Comparison of ENCODE assay signal across 8 mouse cellular contexts in genomic region chr7:16012576-16013263, GRCm38 (mm10). TPM values are rescaled to one million over a fixed set of nuclear protein-coding genes. Genes with fewer than 3 reads are reported as not detected.
DNase-seq lines count a peak whose midpoint lies in the region; ATAC-seq and TF ChIP-seq lines count a peak whose summit lies in the region.

No protein-coding gene starts in this region.

- DNase-seq in kidney, adult 11 months = peak; percentile 40
- DNase-seq in G1E (ENCODE audit: low spot score) = no peak
- peak; percentile 43 for DNase-seq in limb, embryonic 10.5 days (ENCODE audit: low spot score)
- DNase-seq in thymus, adult 2 months = peak; percentile 56
- no peak for DNase-seq in embryo, embryonic 11 days

- TF ChIP-seq CTCF in G1E (IDR thresholded peaks at IDR 0.05; ENCODE audit: low read depth, low read length) = peak; percentile 68
- TF ChIP-seq CTCF in cortical plate, adult 2 months (IDR thresholded peaks at IDR 0.05; ENCODE audit: extremely low read depth, insufficient read depth, low read length) = peak; percentile 28; the same call in 1 of the 2 replicates
- peak; percentile 77; the same call in 1 of the 2 replicates for TF ChIP-seq CTCF in thymus, adult 2 months (IDR thresholded peaks at IDR 0.05; ENCODE audit: borderline replicate concordance, control insufficient read depth, extremely low read depth, insufficient read depth, low read length, poor library complexity)

- H3K36me3 ChIP-seq in kidney, embryonic 16.5 days (ENCODE audit: insufficient read depth, low read length) = no peaks in the 10 kb centered on the region
- H3K36me3 ChIP-seq in G1E (replicated peaks) = peaks cover 56% of the 10 kb centered on the region
- peaks cover 42% of the 10 kb centered on the region for H3K36me3 ChIP-seq in limb, embryonic 10.5 days
- H3K36me3 ChIP-seq in thymus, adult 2 months (ENCODE audit: control insufficient read depth, insufficient read depth, low read length) = no peaks in the 10 kb centered on the region
- no peaks in the 10 kb centered on the region for H3K36me3 ChIP-seq in midbrain, embryonic 15.5 days (replicated peaks)

- no peaks in the 10 kb centered on the region for H3K27me3 ChIP-seq in kidney, embryonic 16.5 days (ENCODE audit: insufficient read depth, low read length)
- H3K27me3 ChIP-seq in G1E (ENCODE audit: insufficient read depth, low read length) = no peaks in the 10 kb centered on the region
- no peaks in the 10 kb centered on the region for H3K27me3 ChIP-seq in limb, embryonic 10.5 days (ENCODE audit: low read depth, poor library complexity, severe bottlenecking)
- H3K27me3 ChIP-seq in thymus, adult 2 months (ENCODE audit: control insufficient read depth, insufficient read depth, low read length) = no peaks in the 10 kb centered on the region
- H3K27me3 ChIP-seq in midbrain, embryonic 15.5 days (replicated peaks) = no peaks in the 10 kb centered on the region

- ATAC-seq in kidney, embryonic 16.5 days (ENCODE audit: low FRiP score, low TSS enrichment) = no peak; the same call in 1 of the 2 replicates
- no peak; the same call in 1 of the 2 replicates for ATAC-seq in G1E (ENCODE audit: extremely low read depth, insufficient number of reproducible peaks, low FRiP score, poor library complexity, severe bottlenecking)
- no peak for ATAC-seq in midbrain, embryonic 15.5 days (replicated peaks)

- TF ChIP-seq POLR2A in cortical plate, adult 2 months (IDR thresholded peaks at IDR 0.05; ENCODE audit: extremely low read depth, insufficient read depth, low read length) = no peak
- TF ChIP-seq POLR2A in thymus, adult 2 months (IDR thresholded peaks at IDR 0.05; ENCODE audit: control insufficient read depth, extremely low read depth, insufficient read depth, low read length, poor library complexity) = no peak

- no peak overlapping the region for H3K27ac ChIP-seq in kidney, embryonic 16.5 days (ENCODE audit: low read length)
- H3K27ac ChIP-seq in cortical plate, adult 2 months (ENCODE audit: insufficient read depth, low read length) = no peak overlapping the region
- no peak overlapping the region for H3K27ac ChIP-seq in limb, embryonic 10.5 days
- no peak overlapping the region for H3K27ac ChIP-seq in thymus, adult 2 months (ENCODE audit: control insufficient read depth, insufficient read depth, low read length)
- H3K27ac ChIP-seq in midbrain, embryonic 15.5 days = no peak overlapping the region

- H3K4me2 ChIP-seq in kidney, embryonic 16.5 days (replicated peaks; ENCODE audit: low read depth, low read length) = no peak overlapping the region
- no peak overlapping the region for H3K4me2 ChIP-seq in midbrain, embryonic 15.5 days

- WGBS in kidney, embryonic 16.5 days = 63% methylated on average over 11 of the region's 11 CpGs
- WGBS in limb, embryonic 10.5 days = 79% methylated on average over 11 of the region's 11 CpGs
- WGBS in thymus, adult 2 months = 63% methylated on average over 11 of the region's 11 CpGs
- 79% methylated on average over 11 of the region's 11 CpGs for WGBS in midbrain, embryonic 15.5 days

- peaks cover 13% of the 10 kb centered on the region for H3K4me1 ChIP-seq in kidney, embryonic 16.5 days (ENCODE audit: insufficient read depth, low read length)
- peaks cover 5% of the 10 kb centered on the region; the same call in 1 of the 2 replicates for H3K4me1 ChIP-seq in G1E (ENCODE audit: insufficient read depth, low read depth, low read length)
- no peaks in the 10 kb centered on the region for H3K4me1 ChIP-seq in cortical plate, adult 2 months (ENCODE audit: control insufficient read depth, insufficient read depth, low read length)
- H3K4me1 ChIP-seq in limb, embryonic 10.5 days = peaks cover 16% of the 10 kb centered on the region
- peaks cover 24% of the 10 kb centered on the region for H3K4me1 ChIP-seq in thymus, adult 2 months (replicated peaks; ENCODE audit: control insufficient read depth, insufficient read depth, low read length)
- 0 out of 2 replicates have a peak, but pooled peaks cover 3% of the 10 kb centered on the region for H3K4me1 ChIP-seq in midbrain, embryonic 15.5 days

- H3K9me3 ChIP-seq in kidney, embryonic 16.5 days (ENCODE audit: low read length) = no peaks in the 10 kb centered on the region
- H3K9me3 ChIP-seq in G1E (replicated peaks) = no peaks in the 10 kb centered on the region
- H3K9me3 ChIP-seq in limb, embryonic 10.5 days (replicated peaks) = no peaks in the 10 kb centered on the region
- H3K9me3 ChIP-seq in midbrain, embryonic 15.5 days = no peaks in the 10 kb centered on the region

- no peak overlapping the region for H3K4me3 ChIP-seq in kidney, embryonic 16.5 days (ENCODE audit: low read length)
- H3K4me3 ChIP-seq in G1E (ENCODE audit: low read depth, low read length) = no peak overlapping the region
- H3K4me3 ChIP-seq in cortical plate, adult 2 months (ENCODE audit: insufficient read depth, low read length) = no peak overlapping the region
- H3K4me3 ChIP-seq in limb, embryonic 10.5 days = no peak overlapping the region
- H3K4me3 ChIP-seq in thymus, adult 2 months (ENCODE audit: control insufficient read depth, insufficient read depth, low read length) = no peak overlapping the region
- H3K4me3 ChIP-seq in midbrain, embryonic 15.5 days = no peak overlapping the region

- H3K9ac ChIP-seq in kidney, embryonic 16.5 days (replicated peaks; ENCODE audit: low read length) = no peak overlapping the region
- H3K9ac ChIP-seq in midbrain, embryonic 15.5 days = no peak overlapping the region

RNA-seq across cellular contexts. Expression of gene Bicra, which starts 35.0 kb away (rescaled TPM):
- 7.1 and 7.5 TPM in 2 replicates for polyA plus RNA-seq in kidney, embryonic 16.5 days (2015; fragmentation: Nextera tagmentation; extraction: Ambion mirVana)
- 52.1 and 57.0 TPM in 2 replicates for total RNA-seq in G1E (2014; fragmentation: Nextera tagmentation)
- 1.0 and 1.1 TPM in 2 replicates for total RNA-seq in G1E (2017)
- 52.1 and 58.9 TPM in 2 replicates for polyA plus RNA-seq in G1E (2012)
- polyA plus RNA-seq in cortical plate, adult 2 months (2012; rRNA removed) = 7.8 and 8.5 TPM in 2 replicates
- polyA plus RNA-seq in limb, embryonic 10.5 days (2016; fragmentation: Nextera tagmentation; extraction: Ambion mirVana) = 10.6 and 10.8 TPM in 2 replicates
- 57.0 and 78.5 TPM in 2 replicates for polyA plus RNA-seq in thymus, adult 2 months (2012; rRNA removed)
- polyA plus RNA-seq in midbrain, embryonic 15.5 days (2015; fragmentation: Nextera tagmentation; extraction: Ambion mirVana) = 9.2 TPM in 2 replicates

RNA-seq across cellular contexts. Expression of gene Ehd2, which starts 45.4 kb away (rescaled TPM):
- polyA plus RNA-seq in kidney, embryonic 16.5 days (2015; fragmentation: Nextera tagmentation; extraction: Ambion mirVana) = 36.8 and 37.9 TPM in 2 replicates
- total RNA-seq in G1E (2014; fragmentation: Nextera tagmentation) (0.38 and 0.44 TPM in 2 replicates), G1E (2017) (0.33 and 0.35 TPM in 2 replicates)
- 0.11 and 0.15 TPM in 2 replicates for polyA plus RNA-seq in G1E (2012)
- polyA plus RNA-seq in cortical plate, adult 2 months (2012; rRNA removed) = 4.9 and 5.4 TPM in 2 replicates
- 10.1 and 10.4 TPM in 2 replicates for polyA plus RNA-seq in limb, embryonic 10.5 days (2016; fragmentation: Nextera tagmentation; extraction: Ambion mirVana)
- 15.0 and 17.4 TPM in 2 replicates for polyA plus RNA-seq in thymus, adult 2 months (2012; rRNA removed)
- 4.6 and 5.8 TPM in 2 replicates for polyA plus RNA-seq in midbrain, embryonic 15.5 days (2015; fragmentation: Nextera tagmentation; extraction: Ambion mirVana)

RNA-seq across cellular contexts. Expression of gene Zfp541, which starts 48.9 kb away (rescaled TPM):
- polyA plus RNA-seq in kidney, embryonic 16.5 days (2015; fragmentation: Nextera tagmentation; extraction: Ambion mirVana) = 0.04 and 0.09 TPM in 2 replicates
- total RNA-seq in G1E (2014; fragmentation: Nextera tagmentation) (not detected in 2 replicates), G1E (2017) (under 0.01 TPM in 1 of 2 replicates, not detected in the other)
- polyA plus RNA-seq in G1E (2012) = not detected in 2 replicates
- polyA plus RNA-seq in cortical plate, adult 2 months (2012; rRNA removed) = 0.45 and 0.52 TPM in 2 replicates
- polyA plus RNA-seq in limb, embryonic 10.5 days (2016; fragmentation: Nextera tagmentation; extraction: Ambion mirVana) = 0.05 TPM in 1 of 2 replicates, not detected in the other
- polyA plus RNA-seq in thymus, adult 2 months (2012; rRNA removed) = 0.04 and 0.11 TPM in 2 replicates
- polyA plus RNA-seq in midbrain, embryonic 15.5 days (2015; fragmentation: Nextera tagmentation; extraction: Ambion mirVana) = 0.05 and 0.10 TPM in 2 replicates

Comparison
In these comparisons a context has a peak if more than half of its experiments do, and no peak if none do; other contexts are left out.
1. DNase-seq: peak in kidney, adult 11 months (single experiment), limb, embryonic 10.5 days (single experiment) and thymus, adult 2 months (single experiment); none in G1E (single experiment) and embryo, embryonic 11 days (single experiment).
2. Peak in every context shown above with its lines, with median percentiles within 50 percentile points of each other: CTCF ChIP-seq.